Mouse (Mus musculus) forebrain, embryonic 13.5 days (tissue): Measurements from ENCODE around the gene Sptlc3. TPM values are rescaled to one million over a fixed set of nuclear protein-coding genes. Genes with fewer than 3 reads are reported as not detected.

Source experiments
- ATAC-seq: fragments of 200-750 bp; cut with Nextera tagmentation; 2 replicates; pipeline ENCODE4 v1.8.0; 2017
- H3K27ac ChIP-seq: fragments of 300-500 bp; sonication (generic); 2 replicates; pipeline ENCODE4 v1.5.1; 2015; ENCODE audit warnings: inconsistent platforms, mild to moderate bottlenecking, moderate library complexity
- H3K27me3 ChIP-seq: fragments of 300-500 bp; sonication (generic); 2 replicates; pipeline ENCODE4 v1.6.1; 2015; ENCODE audit warnings: mild to moderate bottlenecking, inconsistent platforms
- H3K36me3 ChIP-seq: fragments of 300-500 bp; sonication (generic); 2 replicates; pipeline ENCODE4 v1.6.1; 2015; ENCODE audit warnings: mild to moderate bottlenecking, inconsistent platforms; ENCODE audit not compliant: poor library complexity, severe bottlenecking
- H3K4me1 ChIP-seq: fragments of 300-500 bp; sonication (generic); 2 replicates; pipeline ENCODE4 v1.6.1; 2015; ENCODE audit warnings: inconsistent platforms
- H3K4me2 ChIP-seq: fragments of 300-500 bp; sonication (generic); 2 replicates; pipeline ENCODE4 v1.6.1; 2015; ENCODE audit warnings: inconsistent platforms, mild to moderate bottlenecking, moderate library complexity
- H3K4me3 ChIP-seq: fragments of 300-500 bp; sonication (generic); 2 replicates; pipeline ENCODE4 v1.5.1; 2015; ENCODE audit warnings: mild to moderate bottlenecking, inconsistent platforms
- H3K9ac ChIP-seq: fragments of 300-500 bp; sonication (generic); 2 replicates; pipeline ENCODE4 v1.6.1; 2015; ENCODE audit warnings: mild to moderate bottlenecking, inconsistent platforms
- H3K9me3 ChIP-seq: fragments of 300-500 bp; sonication (generic); replicated peaks from 2 replicates; pipeline ENCODE4 v1.6.1; 2016; ENCODE audit warnings: inconsistent platforms
- WGBS: fragments of 180-500 bp; shearing (Covaris S2); methylation state at CpG from one replicate; pipeline ENCODE4 v1.1.7; 2015; 5-methylcytosine and 5-hydroxymethylcytosine counted together
- polyA plus RNA-seq: library from polyadenylated mRNA; unstranded; fragments of >200 nt; fragmentation: Nextera tagmentation; extraction: Ambion mirVana; gene quantifications from 2 replicates; pipeline ENCODE4 v1.2.1, GENCODE M21; 2015

The Sptlc3 gene
- not detected in 2 replicates for polyA plus RNA-seq

- Histone ChIP-seq H3K9ac (no peak within 1 kb of the TSS), H3K27me3 (no peaks in the 10 kb centered on the region), H3K4me2 (no peak within 1 kb of the TSS), H3K4me3 (no peak within 1 kb of the TSS), H3K27ac (no peak within 1 kb of the TSS), H3K4me1 (no peaks in the 10 kb centered on the region), H3K9me3 (no peaks in the 10 kb centered on the region), H3K36me3 (no peaks in the 10 kb centered on the region)
- ATAC-seq, result no peak
- WGBS, result 58% methylated on average over 5 of the region's 5 CpGs
Observed at GRCm38 (mm10) chr2:139493836-139494235, at the start of gene Sptlc3. Sptlc3 (plus strand) TSS chr2:139493913.

- Histone ChIP-seq H3K36me3 (no peaks in the 10 kb centered on the region), H3K9me3 (no peaks in the 10 kb centered on the region), H3K27ac (no peak overlapping the region), H3K4me3 (no peak overlapping the region), H3K9ac (no peak overlapping the region), H3K4me1 (no peaks in the 10 kb centered on the region), H3K27me3 (no peaks in the 10 kb centered on the region), H3K4me2 (no peak overlapping the region)
- WGBS, result 77% methylated on average over 4 of the region's 4 CpGs
- ATAC-seq, result no peak
Observed at GRCm38 (mm10) chr2:139467726-139468125, 26.0 kb upstream of the Sptlc3 start.

- Histone ChIP-seq H3K4me3 (no peak overlapping the region), H3K4me1 (no peaks in the 10 kb centered on the region), H3K27ac (no peak overlapping the region), H3K4me2 (no peak overlapping the region), H3K36me3 (no peaks in the 10 kb centered on the region), H3K27me3 (no peaks in the 10 kb centered on the region), H3K9ac (no peak overlapping the region), H3K9me3 (no peaks in the 10 kb centered on the region)
- WGBS, result 67% methylated on average over 5 of the region's 5 CpGs
- ATAC-seq, result no peak
Observed at GRCm38 (mm10) chr2:139488708-139489107, 5.0 kb upstream of the Sptlc3 start.

GRCm38 (mm10) chr2:139494629-139495028 lies 916 bp downstream of the Sptlc3 start:
- H3K27me3 ChIP-seq, result no peaks in the 10 kb centered on the region
- 53% methylated on average over 5 of the region's 5 CpGs for WGBS
- no peak overlapping the region for H3K9ac ChIP-seq
- ATAC-seq, result no peak
- no peaks in the 10 kb centered on the region for H3K4me1 ChIP-seq
- no peaks in the 10 kb centered on the region for H3K9me3 ChIP-seq
- H3K4me3 ChIP-seq, result no peak overlapping the region
- no peaks in the 10 kb centered on the region for H3K36me3 ChIP-seq
- H3K27ac ChIP-seq, result no peak overlapping the region
- H3K4me2 ChIP-seq, result no peak overlapping the region

GRCm38 (mm10) chr2:139561966-139562505 lies 68.3 kb downstream of the Sptlc3 start:
- WGBS, result 78% methylated on average over 5 of the region's 5 CpGs
- Histone ChIP-seq H3K4me2 (no peak overlapping the region), H3K4me1 (no peaks in the 10 kb centered on the region), H3K9me3 (no peaks in the 10 kb centered on the region), H3K36me3 (no peaks in the 10 kb centered on the region), H3K27ac (no peak overlapping the region), H3K9ac (no peak overlapping the region), H3K27me3 (no peaks in the 10 kb centered on the region), H3K4me3 (no peak overlapping the region)
- peak; percentile 21; the same call in 1 of the 2 replicates for ATAC-seq

- WGBS, result 5% methylated on average over 3 of the region's 3 CpGs
- ATAC-seq, result no peak
Observed at GRCm38 (mm10) chr2:139579280-139579679, 85.6 kb downstream of the Sptlc3 start.

GRCm38 (mm10) chr2:139582766-139583165 lies 89.1 kb downstream of the Sptlc3 start:
- no peak overlapping the region for H3K4me2 ChIP-seq
- no peaks in the 10 kb centered on the region for H3K36me3 ChIP-seq
- no peak overlapping the region for H3K4me3 ChIP-seq
- no peaks in the 10 kb centered on the region for H3K4me1 ChIP-seq
- 75% methylated on average over 6 of the region's 6 CpGs for WGBS
- ATAC-seq, result no peak
- H3K9me3 ChIP-seq, result no peaks in the 10 kb centered on the region
- no peak overlapping the region for H3K27ac ChIP-seq
- H3K9ac ChIP-seq, result no peak overlapping the region
- H3K27me3 ChIP-seq, result no peaks in the 10 kb centered on the region

More at GRCm38 (mm10) chr2:139579280-139579679, 85.6 kb downstream of the Sptlc3 start:
- no peak overlapping the region for H3K27ac ChIP-seq
- H3K4me3 ChIP-seq, result no peak overlapping the region
- no peak overlapping the region for H3K9ac ChIP-seq
- no peak overlapping the region for H3K4me2 ChIP-seq
- H3K27me3 ChIP-seq, result no peaks in the 10 kb centered on the region
- no peaks in the 10 kb centered on the region for H3K9me3 ChIP-seq
- no peaks in the 10 kb centered on the region for H3K36me3 ChIP-seq
- no peaks in the 10 kb centered on the region for H3K4me1 ChIP-seq

GRCm38 (mm10) chr2:139587660-139588200 lies 94.0 kb downstream of the Sptlc3 start:
- ATAC-seq, result no peak
- Histone ChIP-seq H3K9ac (no peak overlapping the region), H3K27ac (no peak overlapping the region), H3K27me3 (0 out of 2 replicates have a peak, but pooled peaks cover 5% of the 10 kb centered on the region), H3K4me3 (no peak overlapping the region), H3K9me3 (no peaks in the 10 kb centered on the region), H3K36me3 (no peaks in the 10 kb centered on the region), H3K4me1 (no peaks in the 10 kb centered on the region), H3K4me2 (no peak overlapping the region)
- 81% methylated on average over 2 of the region's 2 CpGs for WGBS

GRCm38 (mm10) chr2:139589905-139590304 lies 96.2 kb downstream of the Sptlc3 start:
- no peaks in the 10 kb centered on the region for H3K36me3 ChIP-seq
- H3K9me3 ChIP-seq, result no peaks in the 10 kb centered on the region
- no peak overlapping the region for H3K4me3 ChIP-seq
- H3K27ac ChIP-seq, result no peak overlapping the region
- no peak overlapping the region for H3K9ac ChIP-seq
- H3K4me1 ChIP-seq, result no peaks in the 10 kb centered on the region
- H3K4me2 ChIP-seq, result no peak overlapping the region
- ATAC-seq, result peak; percentile 50; the same call in 1 of the 2 replicates
- 0 out of 2 replicates have a peak, but pooled peaks cover 5% of the 10 kb centered on the region for H3K27me3 ChIP-seq
- 43% methylated on average over 4 of the region's 4 CpGs for WGBS

GRCm38 (mm10) chr2:139590888-139591698 lies 97.4 kb downstream of the Sptlc3 start:
- Histone ChIP-seq H3K4me1 (no peaks in the 10 kb centered on the region), H3K27me3 (0 out of 2 replicates have a peak, but pooled peaks cover 5% of the 10 kb centered on the region), H3K9ac (no peak overlapping the region), H3K9me3 (no peaks in the 10 kb centered on the region), H3K36me3 (no peaks in the 10 kb centered on the region), H3K4me3 (no peak overlapping the region), H3K27ac (no peak overlapping the region), H3K4me2 (no peak overlapping the region)
- peak; percentile 95 for ATAC-seq
- 43% methylated on average over 10 of the region's 10 CpGs for WGBS

- Histone ChIP-seq H3K4me2 (no peak overlapping the region), H3K27ac (no peak overlapping the region), H3K4me3 (no peak overlapping the region), H3K9me3 (no peaks in the 10 kb centered on the region), H3K36me3 (no peaks in the 10 kb centered on the region), H3K4me1 (no peaks in the 10 kb centered on the region), H3K9ac (no peak overlapping the region), H3K27me3 (0 out of 2 replicates have a peak, but pooled peaks cover 5% of the 10 kb centered on the region)
- WGBS, result 90% methylated on average over 7 of the region's 7 CpGs
- no peak for ATAC-seq
Observed at GRCm38 (mm10) chr2:139592109-139592508, 98.4 kb downstream of the Sptlc3 start.

- Histone ChIP-seq H3K36me3 (no peaks in the 10 kb centered on the region), H3K27ac (no peak overlapping the region), H3K4me1 (no peaks in the 10 kb centered on the region), H3K27me3 (0 out of 2 replicates have a peak, but pooled peaks cover under 1% of the 10 kb centered on the region), H3K4me2 (no peak overlapping the region), H3K4me3 (no peak overlapping the region), H3K9me3 (no peaks in the 10 kb centered on the region), H3K9ac (no peak overlapping the region)
- ATAC-seq, result no peak
- WGBS, result 95% methylated on average over 5 of the region's 5 CpGs
Observed at GRCm38 (mm10) chr2:139597229-139597628, 103.5 kb downstream of the Sptlc3 start.
